Mouse (Mus musculus) cerebellum, adult (tissue): ENCODE results near the gene Orm3.
"Not testable (repeated sequence)": the region's sequence is repeated elsewhere in the genome, so short reads cannot be mapped to it uniquely, and the experiment has no call there.

Source experiments
- ATAC-seq: cut with Nextera tagmentation; 2 replicates; pipeline ENCODE4 v1.9.2; 2017; ENCODE audit warnings: mild to moderate bottlenecking, moderate library complexity, mixed read lengths; ENCODE audit not compliant: insufficient number of reproducible peaks, low FRiP score, low TSS enrichment

The Orm3 gene

GRCm38 (mm10) chr4:63355877-63356665 lies at the start of gene Orm3:
Gene Orm3, plus strand, starts transcription at chr4:63356162.
- ATAC-seq = no peak

- peak; percentile 59 for ATAC-seq
Observed at GRCm38 (mm10) chr4:63307175-63308062, 48.5 kb upstream of the Orm3 start.

GRCm38 (mm10) chr4:63308316-63308715 lies 47.6 kb upstream of the Orm3 start:
- ATAC-seq = peak; percentile 60

- ATAC-seq = no peak
Observed at GRCm38 (mm10) chr4:63310247-63310855, 45.6 kb upstream of the Orm3 start.

GRCm38 (mm10) chr4:63311426-63311825 lies 44.5 kb upstream of the Orm3 start:
- no peak for ATAC-seq

GRCm38 (mm10) chr4:63314063-63314462 lies 41.9 kb upstream of the Orm3 start:
- ATAC-seq = no peak

GRCm38 (mm10) chr4:63316076-63316746 lies 39.8 kb upstream of the Orm3 start:
- ATAC-seq = no peak

- not testable (repeated sequence) for ATAC-seq
Observed at GRCm38 (mm10) chr4:63319566-63319965, 36.4 kb upstream of the Orm3 start.

- ATAC-seq = no peak
Observed at GRCm38 (mm10) chr4:63323275-63323815, 32.6 kb upstream of the Orm3 start.

- no peak for ATAC-seq
Observed at GRCm38 (mm10) chr4:63333403-63333802, 22.6 kb upstream of the Orm3 start.

- peak; percentile 49; the same call in 1 of the 2 replicates for ATAC-seq
Observed at GRCm38 (mm10) chr4:63338414-63339076, 17.4 kb upstream of the Orm3 start.

- ATAC-seq = no peak
Observed at GRCm38 (mm10) chr4:63342491-63342890, 13.5 kb upstream of the Orm3 start.

GRCm38 (mm10) chr4:63343608-63344007 lies 12.4 kb upstream of the Orm3 start:
- ATAC-seq = no peak

GRCm38 (mm10) chr4:63344295-63344694 lies 11.7 kb upstream of the Orm3 start, which contains the start of gene Orm1:
Gene Orm1, plus strand, starts transcription at chr4:63344560.
- no peak for ATAC-seq

- no peak for ATAC-seq
Observed at GRCm38 (mm10) chr4:63345261-63345660, 10.7 kb upstream of the Orm3 start.

- ATAC-seq = no peak
Observed at GRCm38 (mm10) chr4:63346659-63347058, 9.3 kb upstream of the Orm3 start.

- no peak for ATAC-seq
Observed at GRCm38 (mm10) chr4:63348524-63348923, 7.4 kb upstream of the Orm3 start.

GRCm38 (mm10) chr4:63356981-63357570 lies 1.1 kb downstream of the Orm3 start:
- no peak for ATAC-seq

GRCm38 (mm10) chr4:63359861-63360260 lies 3.9 kb downstream of the Orm3 start:
- ATAC-seq = no peak
